Mouse (Mus musculus) limb, embryonic 12.5 days (tissue): ENCODE results near the gene Ccdc12. TPM values are rescaled to one million over a fixed set of nuclear protein-coding genes. Genes with fewer than 3 reads are reported as not detected.
"Not testable (repeated sequence)": the region's sequence is repeated elsewhere in the genome, so short reads cannot be mapped to it uniquely, and the experiment has no call there.

Experiments used
- ATAC-seq: fragments of 200-750 bp; cut with Nextera tagmentation; 2 replicates; pipeline ENCODE4 v1.8.0; 2017; ENCODE audit warnings: low read depth, moderate TSS enrichment; ENCODE audit not compliant: insufficient number of reproducible peaks, insufficient read depth, low FRiP score, low TSS enrichment
- H3K27ac ChIP-seq: fragments of 300-500 bp; sonication (generic); 2 replicates; pipeline ENCODE4 v1.5.1; 2016; ENCODE audit warnings: mild to moderate bottlenecking, moderate library complexity
- H3K27me3 ChIP-seq: fragments of 300-500 bp; sonication (generic); 2 replicates; pipeline ENCODE4 v1.6.1; 2016; ENCODE audit warnings: mild to moderate bottlenecking, moderate library complexity
- H3K36me3 ChIP-seq: fragments of 300-500 bp; sonication (generic); 2 replicates; pipeline ENCODE4 v1.6.1; 2016; ENCODE audit warnings: mild to moderate bottlenecking, moderate library complexity
- H3K4me1 ChIP-seq: fragments of 300-500 bp; sonication (generic); replicated peaks from 2 replicates; pipeline ENCODE4 v1.6.1; 2016
- H3K4me2 ChIP-seq: fragments of 300-500 bp; sonication (generic); 2 replicates; pipeline ENCODE4 v1.6.1; 2016; ENCODE audit warnings: mild to moderate bottlenecking, moderate library complexity
- H3K4me3 ChIP-seq: fragments of 300-500 bp; sonication (generic); replicated peaks from 2 replicates; pipeline ENCODE4 v1.5.1; 2016; ENCODE audit warnings: mild to moderate bottlenecking
- H3K9ac ChIP-seq: fragments of 300-500 bp; sonication (generic); replicated peaks from 2 replicates; pipeline ENCODE4 v1.6.1; 2016; ENCODE audit warnings: mild to moderate bottlenecking, moderate library complexity
- H3K9me3 ChIP-seq: fragments of 300-500 bp; sonication (generic); 2 replicates; pipeline ENCODE4 v1.6.1; 2016; ENCODE audit warnings: mild to moderate bottlenecking, moderate library complexity
- WGBS: fragments of 180-500 bp; shearing (Covaris S2); methylation state at CpG from one replicate; pipeline ENCODE4 v1.1.7; 2016; 5-methylcytosine and 5-hydroxymethylcytosine counted together
- polyA plus RNA-seq: library from polyadenylated mRNA; unstranded; fragments of >200 nt; fragmentation: Nextera tagmentation; extraction: Ambion mirVana; gene quantifications from 2 replicates; pipeline ENCODE4 v1.2.1, GENCODE M21; 2016

Gene Ccdc12
- polyA plus RNA-seq, 1 experiment from 2014 or later, result 133 TPM

GRCm38 (mm10) chr9:110678886-110679285, 22.6 kb downstream of the Ccdc12 start:
- no peaks in the 10 kb centered on the region for H3K27me3 ChIP-seq
- no peak for ATAC-seq
- H3K9ac ChIP-seq, result no peak overlapping the region
- 70% methylated on average over 5 of the region's 5 CpGs for WGBS
- no peaks in the 10 kb centered on the region for H3K36me3 ChIP-seq
- H3K27ac ChIP-seq, result no peak overlapping the region
- H3K4me1 ChIP-seq, result peaks cover 18% of the 10 kb centered on the region
- no peak overlapping the region for H3K4me2 ChIP-seq
- H3K9me3 ChIP-seq, result no peaks in the 10 kb centered on the region
- H3K4me3 ChIP-seq, result no peak overlapping the region

GRCm38 (mm10) chr9:110680736-110681507, 24.6 kb downstream of the Ccdc12 start:
- Histone ChIP-seq H3K27ac (no peak overlapping the region), H3K4me2 (no peak overlapping the region)

GRCm38 (mm10) chr9:110681817-110682216, 25.5 kb downstream of the Ccdc12 start:
- WGBS, result 77% methylated on average over 9 of the region's 9 CpGs
- Histone ChIP-seq H3K36me3 (no peaks in the 10 kb centered on the region), H3K4me3 (no peak overlapping the region), H3K9me3 (no peaks in the 10 kb centered on the region), H3K9ac (no peak overlapping the region), H3K27ac (0 out of 2 replicates have a peak overlapping the region, but pooled peaks have one; percentile 17), H3K27me3 (no peaks in the 10 kb centered on the region), H3K4me2 (no peak overlapping the region), H3K4me1 (peaks cover 26% of the 10 kb centered on the region)
- no peak for ATAC-seq

More at GRCm38 (mm10) chr9:110680736-110681507, 24.6 kb downstream of the Ccdc12 start:
- H3K27me3 ChIP-seq, result no peaks in the 10 kb centered on the region
- ATAC-seq, result no peak
- H3K9me3 ChIP-seq, result no peaks in the 10 kb centered on the region
- H3K4me3 ChIP-seq, result no peak overlapping the region
- H3K4me1 ChIP-seq, result peaks cover 26% of the 10 kb centered on the region
- no peak overlapping the region for H3K9ac ChIP-seq
- 78% methylated on average over 7 of the region's 7 CpGs for WGBS
- no peaks in the 10 kb centered on the region for H3K36me3 ChIP-seq

GRCm38 (mm10) chr9:110682255-110682654, 26.0 kb downstream of the Ccdc12 start:
- Histone ChIP-seq H3K4me3 (no peak overlapping the region), H3K36me3 (no peaks in the 10 kb centered on the region), H3K4me2 (no peak overlapping the region), H3K9ac (no peak overlapping the region), H3K9me3 (no peaks in the 10 kb centered on the region), H3K4me1 (peaks cover 26% of the 10 kb centered on the region), H3K27ac (0 out of 2 replicates have a peak overlapping the region, but pooled peaks have one; percentile 17), H3K27me3 (no peaks in the 10 kb centered on the region)
- no peak for ATAC-seq
- WGBS, result 52% methylated on average over 5 of the region's 5 CpGs

GRCm38 (mm10) chr9:110682697-110683096, 26.4 kb downstream of the Ccdc12 start:
- not testable (repeated sequence) for H3K9me3 ChIP-seq, H3K27ac ChIP-seq, H3K4me2 ChIP-seq, H3K36me3 ChIP-seq, H3K27me3 ChIP-seq, H3K9ac ChIP-seq, ATAC-seq, H3K4me3 ChIP-seq
- H3K4me1 ChIP-seq, result peaks cover 26% of the 10 kb centered on the region
- 83% methylated on average over 3 of the region's 3 CpGs for WGBS

DNA sequence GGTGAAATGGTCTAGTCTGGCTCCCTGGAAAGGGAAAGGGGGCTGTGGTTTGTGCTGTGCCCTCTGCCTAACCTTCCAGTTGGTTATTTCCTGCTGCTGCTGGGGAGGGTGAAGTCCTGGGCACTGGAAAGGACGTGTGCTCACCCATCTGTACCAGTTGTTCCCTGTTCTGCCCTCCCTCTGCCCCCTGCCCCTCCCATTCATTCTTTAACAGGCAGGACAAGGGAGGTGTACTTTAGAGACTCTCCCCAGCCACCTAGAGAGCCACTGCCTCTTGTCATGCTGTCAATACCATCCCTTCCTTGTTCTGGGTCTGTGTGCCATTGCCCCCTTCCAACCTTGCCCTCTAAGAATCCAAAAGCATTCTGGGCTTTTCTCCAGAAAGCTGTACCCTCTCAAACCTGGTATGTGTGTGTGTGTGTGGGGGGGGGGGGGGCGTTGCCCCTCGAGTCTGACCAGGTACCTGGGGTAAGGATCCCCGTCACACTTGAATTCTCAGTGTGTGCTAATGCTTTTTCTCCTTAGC, 27.3 kb downstream of the Ccdc12 start:
- Histone ChIP-seq H3K4me3 (no peak overlapping the region), H3K27ac (0 out of 2 replicates have a peak overlapping the region, but pooled peaks have one; percentile 45), H3K36me3 (no peaks in the 10 kb centered on the region), H3K27me3 (no peaks in the 10 kb centered on the region), H3K4me2 (no peak overlapping the region), H3K9me3 (no peaks in the 10 kb centered on the region), H3K9ac (no peak overlapping the region), H3K4me1 (peaks cover 26% of the 10 kb centered on the region)
- no peak for ATAC-seq
- WGBS, result 80% methylated on average over 4 of the region's 4 CpGs

DNA sequence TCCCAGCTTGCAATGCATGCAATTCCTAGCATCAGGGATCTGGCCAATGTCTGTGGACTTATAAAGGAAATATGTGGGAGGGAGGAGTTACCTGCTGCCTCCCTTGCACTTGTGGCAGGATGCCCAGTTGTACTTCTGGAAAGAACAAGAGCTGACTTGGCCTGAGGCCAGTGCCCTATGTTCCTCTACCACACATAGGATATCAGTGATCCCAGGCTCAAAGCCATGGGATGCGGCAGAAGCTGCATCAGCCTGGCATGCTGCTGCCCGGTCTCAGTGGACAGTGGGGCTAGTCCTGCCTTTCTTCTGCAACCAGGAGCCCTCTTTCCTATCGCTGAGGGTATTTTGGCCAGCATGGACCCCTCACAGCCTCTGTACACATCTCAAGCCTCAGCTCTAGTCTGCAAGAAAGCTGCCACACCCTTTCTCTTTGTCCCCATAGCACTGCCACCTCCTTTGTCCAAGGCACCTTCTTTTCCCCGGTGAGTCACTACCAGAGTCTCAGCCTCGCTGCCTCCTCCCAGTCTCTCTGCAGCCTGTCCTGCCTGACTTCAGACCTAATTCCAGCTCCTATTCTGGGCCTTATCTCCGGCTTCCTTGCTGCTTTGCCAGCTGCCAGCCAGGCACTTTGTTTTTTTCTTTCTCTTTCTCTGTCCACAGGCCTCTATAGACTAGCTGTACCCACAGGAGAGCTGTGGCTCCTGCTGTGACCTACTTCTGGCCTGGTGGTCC, 28.0 kb downstream of the Ccdc12 start:
- Histone ChIP-seq H3K4me2 (no peak overlapping the region), H3K36me3 (no peaks in the 10 kb centered on the region), H3K27me3 (no peaks in the 10 kb centered on the region), H3K9ac (no peak overlapping the region), H3K4me3 (no peak overlapping the region), H3K9me3 (no peaks in the 10 kb centered on the region), H3K4me1 (peaks cover 26% of the 10 kb centered on the region), H3K27ac (peak overlapping the region; percentile 45; the same call in 1 of the 2 replicates)
- no peak for ATAC-seq
- 90% methylated on average over 6 of the region's 6 CpGs for WGBS

DNA sequence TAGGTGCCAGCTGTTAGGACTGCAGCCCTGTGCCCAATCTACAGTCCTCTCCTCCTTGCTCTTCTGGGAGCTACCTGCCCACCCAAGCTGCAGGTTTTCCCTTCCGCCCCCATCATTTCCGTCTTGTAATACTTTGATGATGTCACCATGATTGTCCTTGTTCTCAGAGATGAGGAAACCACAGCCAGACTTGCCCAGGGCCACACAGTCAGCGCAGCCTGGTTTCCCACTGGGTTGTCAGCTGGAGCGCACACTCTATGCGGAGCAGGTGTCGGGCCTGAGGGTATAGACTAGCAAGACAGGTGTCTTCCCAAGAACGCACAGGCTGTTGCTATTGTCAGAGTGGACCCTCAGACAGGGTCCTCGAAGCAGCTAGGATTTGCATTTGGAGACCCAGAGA, 28.9 kb downstream of the Ccdc12 start:
- 85% methylated on average over 8 of the region's 8 CpGs for WGBS
- Histone ChIP-seq H3K4me2 (no peak overlapping the region), H3K27ac (no peak overlapping the region), H3K36me3 (no peaks in the 10 kb centered on the region), H3K9me3 (no peaks in the 10 kb centered on the region), H3K27me3 (no peaks in the 10 kb centered on the region), H3K9ac (no peak overlapping the region), H3K4me1 (peaks cover 26% of the 10 kb centered on the region), H3K4me3 (no peak overlapping the region)
- no peak for ATAC-seq

DNA sequence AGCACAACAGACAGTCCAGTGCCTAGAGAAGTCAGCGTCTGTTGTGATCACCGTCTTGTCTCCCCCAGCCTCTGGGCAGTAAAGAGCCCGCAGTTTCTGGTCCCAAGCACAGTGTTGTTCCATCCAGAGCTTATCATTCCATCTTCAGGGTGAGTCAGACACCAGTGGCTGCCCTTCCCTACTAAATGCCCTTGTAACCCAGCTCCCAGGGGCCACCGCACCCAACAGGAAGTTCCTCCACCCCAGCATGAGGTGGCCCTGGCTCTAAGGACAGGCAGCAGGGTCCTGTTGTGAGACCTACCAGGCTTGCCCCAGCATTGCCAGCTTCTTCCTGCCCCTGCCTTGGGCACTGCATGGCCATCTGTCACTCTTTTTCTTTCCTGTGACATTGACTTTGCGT, 29.3 kb downstream of the Ccdc12 start:
- no peak for ATAC-seq
- no peaks in the 10 kb centered on the region for H3K9me3 ChIP-seq
- H3K9ac ChIP-seq, result no peak overlapping the region
- H3K4me3 ChIP-seq, result no peak overlapping the region
- 84% methylated on average over 5 of the region's 5 CpGs for WGBS
- H3K4me2 ChIP-seq, result no peak overlapping the region
- peaks cover 26% of the 10 kb centered on the region for H3K4me1 ChIP-seq
- H3K36me3 ChIP-seq, result no peaks in the 10 kb centered on the region
- H3K27me3 ChIP-seq, result no peaks in the 10 kb centered on the region
- H3K27ac ChIP-seq, result no peak overlapping the region

- WGBS, result 53% methylated on average over 3 of the region's 3 CpGs
- H3K4me1 ChIP-seq, result peaks cover 23% of the 10 kb centered on the region
Observed at GRCm38 (mm10) chr9:110686472-110686871, 30.2 kb downstream of the Ccdc12 start.

GRCm38 (mm10) chr9:110687061-110687460, 30.8 kb downstream of the Ccdc12 start:
- no peak overlapping the region for H3K9ac ChIP-seq
- H3K27me3 ChIP-seq, result no peaks in the 10 kb centered on the region
- no peak for ATAC-seq
- no peak overlapping the region for H3K4me3 ChIP-seq
- no peak overlapping the region for H3K27ac ChIP-seq
- H3K4me1 ChIP-seq, result peaks cover 20% of the 10 kb centered on the region
- H3K4me2 ChIP-seq, result no peak overlapping the region
- no peaks in the 10 kb centered on the region for H3K36me3 ChIP-seq
- 64% methylated on average over 5 of the region's 5 CpGs for WGBS
- H3K9me3 ChIP-seq, result no peaks in the 10 kb centered on the region

More at GRCm38 (mm10) chr9:110686472-110686871, 30.2 kb downstream of the Ccdc12 start:
- Histone ChIP-seq H3K9ac (no peak overlapping the region), H3K4me2 (no peak overlapping the region), H3K9me3 (no peaks in the 10 kb centered on the region), H3K27me3 (no peaks in the 10 kb centered on the region), H3K36me3 (no peaks in the 10 kb centered on the region), H3K27ac (no peak overlapping the region), H3K4me3 (no peak overlapping the region)
- ATAC-seq, result no peak
